Mouse (Mus musculus) cerebellum, postnatal 10 days (tissue): ENCODE data around the gene Klra6.
"Not testable (repeated sequence)": the region's sequence is repeated elsewhere in the genome, so short reads cannot be mapped to it uniquely, and the experiment has no call there.

Source experiments
- DNase-seq, 2 experiments: peaks; one replicate each; pipeline ENCODE4 v3.0.0; 2021; ENCODE audit warnings: mixed read lengths in 2 of 2

Gene Klra6

DNA sequence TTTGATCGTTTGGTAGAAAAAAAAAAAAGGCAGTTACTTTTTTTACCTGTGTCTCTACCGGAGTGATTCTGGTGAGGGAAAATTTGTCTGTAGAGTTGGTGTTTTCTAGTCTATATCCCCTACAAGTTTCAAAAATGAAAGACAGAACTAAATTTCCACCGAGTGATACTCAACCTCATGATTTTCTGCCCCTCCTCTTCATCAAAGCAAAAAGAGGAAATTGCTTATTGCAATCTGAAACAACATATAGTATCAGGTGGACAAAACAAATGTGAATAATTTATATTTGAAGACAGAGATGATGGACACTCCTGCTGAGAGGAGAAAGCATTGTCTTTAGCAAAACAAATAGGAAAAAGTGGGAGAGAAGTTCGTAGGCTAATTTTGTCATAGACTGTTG lies at the start of gene Klra6:
TSS of gene Klra6 (minus strand) at position 101 of the 400 bp plus-strand sequence.
- DNase-seq = no peak

DNA sequence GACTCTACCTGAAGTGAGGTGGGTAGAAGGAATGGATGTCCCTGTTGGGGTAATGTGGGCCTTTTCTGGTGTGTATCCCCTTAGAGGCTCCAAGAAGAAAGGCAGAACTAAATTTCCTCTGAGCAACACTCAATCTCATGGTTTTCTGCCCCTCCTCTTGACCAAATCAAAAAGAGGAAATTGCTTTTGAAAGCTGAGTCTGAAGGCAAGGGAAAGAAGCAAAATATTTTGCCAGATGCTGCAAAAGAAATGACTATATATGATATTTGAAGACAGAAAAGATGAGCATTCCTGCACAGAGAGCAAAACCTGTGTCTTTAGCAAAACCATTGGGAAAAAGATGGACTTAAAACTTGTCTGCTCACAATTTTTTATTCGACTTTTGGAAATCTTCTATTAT lies 40.4 kb upstream of the Klra6 start, which contains the start of gene Klra4:
TSS of gene Klra4 (minus strand) at position 101 of the 400 bp plus-strand sequence.
- DNase-seq = not testable (repeated sequence)

DNA sequence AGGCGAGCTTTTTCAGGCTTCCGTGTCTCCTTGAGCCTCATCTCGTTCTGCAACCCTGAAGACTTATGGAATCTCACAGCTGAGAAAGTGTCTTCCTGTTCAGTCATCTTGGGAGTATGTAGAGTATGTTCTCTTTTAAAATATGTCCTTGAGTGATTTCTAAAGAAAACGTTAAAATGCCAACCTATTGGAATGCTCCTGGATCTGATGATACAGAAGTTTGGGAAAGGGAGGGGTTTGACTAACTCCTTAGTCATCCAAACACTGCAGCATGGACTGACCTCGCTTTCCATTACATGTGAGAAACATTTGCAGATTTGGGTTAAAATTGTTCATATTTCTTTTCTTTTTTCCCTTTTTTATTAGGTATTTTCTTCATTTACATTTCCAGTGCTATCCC lies 38.4 kb upstream of the Klra6 start:
- no peak for DNase-seq

DNA sequence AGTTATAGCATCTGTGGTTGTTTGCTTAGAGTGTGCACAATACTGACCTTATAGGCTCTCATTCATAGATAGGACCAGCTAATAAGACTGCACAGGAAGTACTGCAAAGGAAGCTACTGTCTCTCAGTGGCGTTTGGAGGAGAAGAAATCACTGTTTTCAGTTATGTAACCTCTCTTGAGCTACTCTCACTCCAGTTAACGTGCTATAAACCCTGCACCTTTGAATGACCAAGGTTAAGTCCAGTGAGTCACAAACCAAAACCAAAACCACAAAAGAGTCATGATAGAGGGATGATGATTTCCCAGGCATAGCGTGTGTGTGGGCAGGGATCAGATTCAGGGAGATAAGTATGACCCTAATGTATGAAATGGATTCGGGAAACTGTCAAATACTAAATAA lies 8.4 kb upstream of the Klra6 start:
- DNase-seq = not testable (repeated sequence)

DNA sequence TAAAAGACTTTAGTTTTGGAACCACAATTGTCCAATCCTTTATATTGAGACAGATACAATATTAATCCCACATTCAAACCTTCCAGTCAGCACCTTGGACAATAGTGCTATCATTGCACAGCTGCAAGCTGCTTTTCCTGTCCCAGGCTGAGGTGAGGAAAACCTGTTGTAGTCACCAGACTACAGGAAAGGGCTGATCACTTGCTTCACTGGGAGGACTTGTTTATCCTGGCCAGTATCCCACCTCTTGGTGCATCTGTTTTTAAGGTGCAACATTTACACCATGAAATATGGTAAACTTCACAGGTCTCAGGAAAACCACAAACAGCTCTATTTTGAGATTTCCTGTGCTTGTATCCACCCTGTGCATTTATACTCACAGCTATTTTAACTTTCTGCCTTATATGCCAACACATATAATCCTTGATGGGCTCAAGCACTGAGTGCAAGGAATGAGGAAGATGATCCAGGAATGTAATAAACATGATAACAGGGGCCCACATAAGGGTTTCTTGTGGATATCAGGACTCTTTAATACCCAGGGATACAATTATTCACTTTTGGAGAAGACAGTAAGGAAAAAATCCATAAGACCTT lies 4.8 kb upstream of the Klra6 start:
- not testable (repeated sequence) for DNase-seq
